Mouse (Mus musculus): Measurements from ENCODE around the gene Wbp11.

Wbp11 gene

DNA sequence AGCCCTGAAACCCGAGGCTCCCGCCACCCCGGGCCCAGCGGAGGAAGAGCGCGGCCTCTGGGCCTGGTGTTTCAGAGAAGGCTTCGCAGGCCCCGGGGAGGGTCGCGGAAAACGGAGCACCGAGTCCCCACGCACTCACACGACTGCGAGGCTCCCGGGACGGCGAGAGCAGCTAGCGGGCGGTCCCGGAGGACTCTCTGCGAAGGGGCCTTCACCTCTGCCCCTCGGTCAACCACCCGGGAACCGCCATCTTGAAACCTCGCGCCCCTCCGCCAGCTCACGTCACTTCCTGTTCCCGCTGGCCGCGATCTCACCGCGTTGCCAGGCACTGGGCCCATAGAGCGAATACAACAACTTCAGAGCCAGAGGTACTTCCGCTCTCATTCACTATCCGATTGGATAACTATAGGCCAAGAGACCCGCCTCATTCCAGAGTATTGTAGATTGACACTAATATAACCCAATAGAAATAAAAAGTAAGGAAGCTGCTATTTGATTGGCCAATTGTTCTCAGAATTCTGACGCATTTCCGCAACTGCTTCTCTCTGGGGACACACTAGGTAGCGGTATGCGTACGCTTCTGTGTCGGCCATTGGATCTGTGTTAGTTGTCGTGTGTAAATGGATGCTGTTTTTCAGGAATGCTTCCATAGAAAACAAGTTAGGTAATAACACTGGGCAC, at the start of gene Wbp11:
TSS of gene Wbp11 (minus strand) at position 353 of the 681 bp plus-strand sequence.
- peak; percentile 97 for DNase-seq (ENCODE audit: low read depth, low spot score)

- no peak for DNase-seq (ENCODE audit: low read depth, low spot score)
Measured at GRCm38 (mm10) chr6:136875670-136876069, 47.6 kb upstream of the Wbp11 start, which contains the start of gene Mgp. Mgp (minus strand) TSS chr6:136875823.

GRCm38 (mm10) chr6:136874599-136874998, 46.6 kb upstream of the Wbp11 start:
- DNase-seq (ENCODE audit: low read depth, low spot score), result no peak

DNA sequence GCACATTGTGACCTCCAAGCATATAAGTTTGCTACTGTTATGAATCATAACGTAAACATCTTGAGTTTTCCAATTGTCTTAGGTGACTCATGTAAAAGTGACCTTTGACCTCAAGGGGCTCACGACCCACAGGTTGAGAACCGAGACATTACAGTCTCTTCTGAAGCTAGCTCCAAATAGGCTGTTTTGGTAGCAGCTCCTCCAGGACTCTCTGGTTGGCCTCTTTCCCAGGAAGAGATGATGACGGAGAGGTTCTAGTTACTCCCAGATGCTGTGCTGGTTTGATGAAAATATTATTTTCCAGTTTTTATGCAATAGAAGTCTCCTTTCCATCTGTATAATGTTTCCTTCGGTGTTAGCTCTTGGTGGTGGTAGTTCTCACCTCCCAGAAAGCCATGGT, 40.9 kb upstream of the Wbp11 start:
- no peak for DNase-seq (ENCODE audit: low read depth, low spot score)

DNA sequence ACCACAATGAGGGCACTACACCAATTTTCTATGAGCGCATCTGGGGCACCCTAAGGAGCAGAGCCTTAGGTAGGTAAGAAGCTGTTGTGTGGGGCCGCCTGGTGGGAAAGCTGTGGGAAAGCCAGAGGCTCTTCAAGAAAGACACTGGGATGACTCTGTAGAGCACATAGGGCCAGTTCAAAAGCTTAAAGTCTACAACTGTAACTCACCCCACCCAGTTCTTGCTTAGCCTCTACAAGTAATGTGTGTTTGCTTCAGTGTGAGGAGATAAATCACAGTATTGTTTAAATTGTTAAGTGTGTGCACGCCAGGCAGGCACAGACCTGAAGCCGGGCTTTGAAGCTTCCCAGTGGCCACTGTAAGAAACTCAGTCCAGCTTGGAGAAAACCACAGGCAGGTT, 38.1 kb upstream of the Wbp11 start:
- no peak for DNase-seq (ENCODE audit: low read depth, low spot score)

DNA sequence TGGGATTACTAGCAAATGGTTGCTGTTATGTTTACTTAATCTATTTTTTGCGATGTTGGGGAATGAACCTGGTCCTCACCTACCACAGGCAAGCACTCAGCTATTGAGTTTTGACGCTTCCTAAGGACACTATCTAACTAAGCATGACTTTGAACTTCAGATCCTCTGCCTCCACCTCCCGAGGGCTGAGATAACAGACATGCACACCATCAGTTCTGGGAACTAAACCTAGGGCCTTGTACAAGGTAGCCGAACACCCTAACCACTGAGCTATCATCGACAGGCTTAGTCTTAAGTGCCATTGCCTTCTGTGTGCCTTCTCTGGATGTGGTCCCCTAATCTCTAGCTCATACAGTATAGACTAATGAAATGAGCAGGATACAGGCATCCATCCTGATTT, 37.3 kb upstream of the Wbp11 start:
- DNase-seq (ENCODE audit: low read depth, low spot score), result no peak

DNA sequence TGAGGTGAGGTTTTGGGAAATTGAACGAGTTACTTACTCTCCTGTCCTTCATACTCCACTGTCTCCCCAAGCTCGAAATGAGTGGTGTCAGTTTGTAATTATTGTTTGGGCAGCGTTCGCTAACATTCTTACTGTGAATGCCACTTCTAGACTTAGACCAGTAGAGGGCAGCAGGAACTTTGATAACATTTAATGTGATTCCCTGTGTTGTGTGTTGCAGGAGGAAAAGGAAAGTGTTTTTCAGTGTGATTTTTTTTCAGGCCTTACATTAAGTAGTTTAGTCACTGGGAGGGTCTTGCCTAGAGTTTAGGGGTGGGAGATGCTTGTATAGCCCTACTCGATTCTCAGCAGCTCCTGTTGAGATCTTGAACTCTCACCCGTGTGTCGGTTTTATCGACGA, 33.0 kb upstream of the Wbp11 start:
- peak; percentile 56 for DNase-seq (ENCODE audit: low read depth, low spot score)

- DNase-seq (ENCODE audit: low read depth, low spot score), result no peak
Measured at GRCm38 (mm10) chr6:136858420-136858819, 30.4 kb upstream of the Wbp11 start.

- no peak for DNase-seq (ENCODE audit: low read depth, low spot score)
Measured at GRCm38 (mm10) chr6:136857873-136858260, 29.8 kb upstream of the Wbp11 start.

GRCm38 (mm10) chr6:136857186-136857872, 29.3 kb upstream of the Wbp11 start, which contains the start of gene Art4:
Art4 (minus strand) TSS chr6:136857733.
- DNase-seq (ENCODE audit: low read depth, low spot score), result no peak

GRCm38 (mm10) chr6:136856071-136856636, 28.1 kb upstream of the Wbp11 start:
- DNase-seq (ENCODE audit: low read depth, low spot score), result peak; percentile 38

DNA sequence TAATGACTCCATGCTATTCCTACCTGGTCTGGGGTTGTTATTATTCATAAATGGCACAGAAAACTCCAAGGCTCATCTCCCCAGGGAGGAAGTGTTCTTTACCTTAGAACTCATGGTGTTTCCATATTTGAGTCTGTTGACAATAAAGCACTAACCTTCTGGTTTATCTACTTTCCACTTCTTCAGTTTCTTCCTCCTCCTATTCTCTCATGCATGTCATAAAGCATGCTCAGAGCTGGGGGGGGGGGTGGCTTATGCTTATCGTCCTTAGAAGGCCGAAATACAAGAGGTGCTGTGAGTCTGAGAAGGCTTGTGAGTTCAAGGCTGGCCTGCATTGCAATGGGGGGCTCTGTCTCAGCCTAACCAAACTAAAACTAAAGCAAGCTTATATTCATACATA, 27.1 kb upstream of the Wbp11 start:
- no peak for DNase-seq (ENCODE audit: low read depth, low spot score)

DNA sequence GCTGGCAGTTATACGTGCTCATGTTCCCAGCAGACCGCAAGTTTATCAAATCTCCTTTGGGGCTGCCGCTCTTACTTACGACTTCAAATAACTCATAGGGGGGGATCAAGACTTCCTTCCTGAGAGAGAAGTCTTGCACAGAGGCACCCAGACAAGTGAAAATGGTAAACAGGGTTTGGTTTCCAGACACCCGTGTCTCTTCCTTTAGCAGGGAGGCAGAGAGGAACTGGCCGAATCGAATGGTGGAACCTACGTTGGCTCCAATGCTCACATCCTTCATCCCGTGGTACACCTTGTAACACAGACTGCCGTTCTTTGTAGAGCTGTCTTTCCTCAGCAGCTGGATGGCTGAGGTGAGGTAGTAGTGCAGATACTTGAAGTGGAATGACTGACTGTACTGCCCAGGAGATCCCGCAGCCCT, 26.3 kb upstream of the Wbp11 start:
- no peak for DNase-seq (ENCODE audit: low read depth, low spot score)

DNA sequence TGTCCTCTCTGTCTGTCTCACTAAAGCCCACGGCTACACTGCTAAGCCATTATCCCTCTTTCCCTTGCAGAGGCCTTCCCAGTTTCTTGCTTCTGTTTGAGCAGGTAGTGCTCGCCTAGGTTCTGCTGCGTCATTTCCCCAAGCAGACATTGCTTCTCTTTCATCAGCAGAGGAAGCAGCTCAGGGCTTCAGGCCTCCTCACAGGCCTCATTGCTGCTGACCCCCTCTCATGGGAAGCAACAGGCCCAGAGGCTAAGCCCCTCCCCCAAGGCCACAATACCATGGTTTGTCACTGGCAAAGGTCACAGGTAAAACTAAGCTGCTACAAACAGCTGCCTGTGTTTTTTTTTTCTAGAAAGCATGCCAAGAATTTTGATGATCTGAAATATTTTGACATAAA, 24.7 kb upstream of the Wbp11 start:
- peak; percentile 55 for DNase-seq (ENCODE audit: low read depth, low spot score)

DNA sequence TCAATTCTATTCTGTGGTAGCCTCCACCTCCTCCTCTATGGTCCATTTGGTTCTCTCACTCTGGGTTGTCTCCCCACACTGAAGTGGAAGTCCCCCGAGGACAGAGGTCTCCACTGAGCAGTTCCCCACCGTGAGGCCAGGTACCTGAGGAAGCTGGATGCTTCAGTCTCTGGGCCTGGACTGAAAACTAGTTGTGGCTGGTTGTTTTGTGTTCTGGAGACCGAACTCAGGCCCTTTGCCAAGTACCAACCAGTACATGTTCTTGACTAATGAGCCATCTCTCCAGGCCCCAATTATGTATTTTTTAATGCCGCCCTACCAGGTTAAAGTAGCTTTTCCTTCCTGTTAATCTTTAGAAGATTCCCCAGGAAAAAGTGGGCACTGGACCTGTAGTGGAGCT, 24.3 kb upstream of the Wbp11 start:
- DNase-seq (ENCODE audit: low read depth, low spot score), result no peak

DNA sequence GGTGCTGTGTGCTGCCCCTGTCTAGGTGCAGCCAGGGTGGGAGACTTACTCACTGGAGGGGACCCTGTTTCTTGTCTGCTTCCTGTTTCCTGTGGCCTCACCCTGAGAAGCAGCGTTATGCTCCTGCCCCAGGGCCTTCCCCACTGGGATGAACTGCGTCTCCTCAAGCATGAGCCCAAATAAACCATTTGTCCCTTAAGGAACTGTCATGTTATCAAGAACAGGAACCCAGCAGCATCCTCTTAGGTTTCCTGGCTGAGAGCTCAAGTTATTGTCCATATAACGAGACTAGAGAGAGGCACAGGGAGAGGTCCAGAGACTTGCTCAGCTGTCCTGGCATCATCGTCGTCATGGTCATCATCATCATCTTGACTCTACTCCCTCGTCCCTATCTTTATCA, 22.2 kb upstream of the Wbp11 start:
- DNase-seq (ENCODE audit: low read depth, low spot score), result no peak

GRCm38 (mm10) chr6:136848971-136849370, 20.9 kb upstream of the Wbp11 start:
- no peak for DNase-seq (ENCODE audit: low read depth, low spot score)

- DNase-seq (ENCODE audit: low read depth, low spot score), result no peak
Measured at GRCm38 (mm10) chr6:136848399-136848798, 20.4 kb upstream of the Wbp11 start.

DNA sequence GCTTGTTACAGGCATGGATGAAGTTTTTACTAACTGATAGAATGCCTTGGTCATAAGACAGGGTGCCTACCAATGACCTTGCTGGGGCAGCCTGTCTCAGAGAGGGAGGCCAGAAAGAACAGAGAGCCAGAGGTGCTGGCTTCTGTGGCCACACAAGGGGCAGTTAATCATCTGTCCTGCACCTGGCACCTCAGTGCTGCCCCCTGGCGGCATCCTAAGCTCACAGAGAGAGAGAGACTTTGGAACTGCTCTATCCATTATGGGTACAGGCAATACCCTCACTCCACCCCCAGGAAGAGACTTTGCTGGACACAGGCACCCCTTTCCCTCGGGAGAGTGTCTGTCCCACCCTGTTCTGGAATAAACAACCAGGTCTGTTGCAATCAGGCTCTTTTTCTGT, 19.8 kb upstream of the Wbp11 start:
- no peak for DNase-seq (ENCODE audit: low read depth, low spot score)

- DNase-seq (ENCODE audit: low read depth, low spot score), result no peak
Measured at GRCm38 (mm10) chr6:136847267-136847666, 19.2 kb upstream of the Wbp11 start.

- no peak for DNase-seq (ENCODE audit: low read depth, low spot score)
Measured at GRCm38 (mm10) chr6:136845706-136846480, 17.9 kb upstream of the Wbp11 start.

DNA sequence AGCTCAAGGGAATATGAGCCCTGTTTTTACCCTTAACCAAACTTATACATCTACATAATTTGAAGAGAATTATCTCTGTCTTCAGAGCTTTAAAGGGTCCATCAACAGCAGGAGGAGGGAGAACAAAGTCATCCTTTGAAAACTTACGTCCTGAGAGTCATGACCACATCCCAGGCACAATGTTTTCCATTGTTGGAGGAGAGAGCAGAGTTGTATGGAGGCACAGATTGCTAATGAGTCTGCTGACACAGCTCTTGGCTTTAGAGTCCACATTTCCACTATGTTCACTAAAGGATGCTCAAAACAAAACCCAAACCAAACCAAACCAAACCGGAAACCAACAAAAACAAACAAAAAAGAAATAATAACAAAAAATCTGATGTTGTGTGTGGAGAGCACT, 16.9 kb upstream of the Wbp11 start:
- DNase-seq (ENCODE audit: low read depth, low spot score), result no peak
